13 mouse cellular contexts compared by ENCODE assay signal in the genomic region with DNA sequence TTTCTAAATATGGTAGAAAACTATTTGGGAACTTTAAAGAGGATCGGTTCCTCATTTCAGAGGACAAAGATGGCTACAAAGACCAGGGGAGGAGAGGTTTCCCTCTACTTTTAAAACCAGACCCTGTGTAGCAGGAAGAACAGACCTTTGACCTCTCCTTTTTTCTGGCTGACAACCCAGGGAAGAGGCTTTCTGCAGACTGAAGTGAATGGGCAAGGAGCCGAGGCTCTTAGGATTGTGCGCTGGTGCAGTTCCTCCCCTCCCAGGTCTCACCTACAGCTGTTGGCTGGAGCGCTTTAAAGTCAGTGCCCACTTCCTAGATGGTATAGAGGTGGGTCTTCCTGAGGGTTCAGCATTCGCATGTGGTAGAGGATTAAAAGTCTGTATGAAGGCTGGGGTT. TPM values are rescaled to one million over a fixed set of nuclear protein-coding genes. Genes with fewer than 3 reads are reported as not detected.
DNase-seq lines count a peak whose midpoint lies in the region; ATAC-seq and TF ChIP-seq lines count a peak whose summit lies in the region.
"Had no signal": no experiment of that assay in that cellular context is flagged by ENCODE, and none has a peak within 500 bp of the region (broad histone marks: within the 10 kb centered on the region; RNA-seq: fewer than 3 reads in every experiment).

No protein-coding gene starts in this region.

- H3K4me1 ChIP-seq in hindbrain, embryonic 12.5 days: peaks cover 30% of the 10 kb centered on the region
- peaks cover 10% of the 10 kb centered on the region for H3K4me1 ChIP-seq in hindbrain, embryonic 11.5 days (replicated peaks; ENCODE audit: control insufficient read depth, insufficient read depth, low read length)
- H3K4me1 ChIP-seq in liver, adult 2 months (ENCODE audit: control insufficient read depth, insufficient read depth, low read length): peaks cover 51% of the 10 kb centered on the region
- H3K4me1 ChIP-seq in liver, postnatal 0 days (ENCODE audit: insufficient read depth): peaks cover 31% of the 10 kb centered on the region
- peaks cover 17% of the 10 kb centered on the region; the same call in 1 of the 2 replicates for H3K4me1 ChIP-seq in neural tube, embryonic 14.5 days (ENCODE audit: control insufficient read depth, insufficient read depth, low read length)

- peaks cover 66% of the 10 kb centered on the region for H3K27me3 ChIP-seq in hindbrain, embryonic 12.5 days
- peaks cover 53% of the 10 kb centered on the region for H3K27me3 ChIP-seq in hindbrain, embryonic 11.5 days (ENCODE audit: control insufficient read depth, insufficient read depth, low read length)
- no peaks in the 10 kb centered on the region for H3K27me3 ChIP-seq in liver, adult 2 months (ENCODE audit: control insufficient read depth, insufficient read depth, low read length)
- H3K27me3 ChIP-seq in liver, postnatal 0 days (ENCODE audit: insufficient read depth, low read length): peaks cover 51% of the 10 kb centered on the region
- peaks cover 27% of the 10 kb centered on the region for H3K27me3 ChIP-seq in neural tube, embryonic 14.5 days (ENCODE audit: control insufficient read depth, insufficient read depth, low read length)

- H3K36me3 ChIP-seq in hindbrain, embryonic 12.5 days: no peaks in the 10 kb centered on the region
- no peaks in the 10 kb centered on the region for H3K36me3 ChIP-seq in hindbrain, embryonic 11.5 days (ENCODE audit: control insufficient read depth, insufficient read depth, low read length)
- peaks cover 9% of the 10 kb centered on the region; the same call in 1 of the 2 replicates for H3K36me3 ChIP-seq in liver, adult 2 months (ENCODE audit: control insufficient read depth, insufficient read depth, low read length)
- no peaks in the 10 kb centered on the region for H3K36me3 ChIP-seq in liver, postnatal 0 days (replicated peaks; ENCODE audit: insufficient read depth, low read length)
- no peaks in the 10 kb centered on the region for H3K36me3 ChIP-seq in neural tube, embryonic 14.5 days (ENCODE audit: control insufficient read depth, insufficient read depth, low read length)
- H3K36me3 ChIP-seq: liver, embryonic 12.5 days had no signal

- TF ChIP-seq CTCF in liver, adult 2 months (IDR thresholded peaks at IDR 0.05; ENCODE audit: low read depth, low read length): no peak
- no peak for TF ChIP-seq CTCF in liver, postnatal 0 days (IDR thresholded peaks at IDR 0.05; ENCODE audit: low read depth)

- no peak for DNase-seq in hindbrain, embryonic 11.5 days (ENCODE audit: low spot score)
- DNase-seq in liver, adult 2 months (ENCODE audit: extremely low read depth, low read depth, low spot score): peak; percentile 84
- no peak for DNase-seq in liver, postnatal 0 days
- peak; percentile 78 to 84 for DNase-seq in kidney, postnatal 36 days
- DNase-seq: cerebellum, adult 2 months; gastrocnemius, postnatal 14 days; lung, postnatal 14 days had no signal

- H3K9ac ChIP-seq in hindbrain, embryonic 12.5 days: no peak overlapping the region
- H3K9ac ChIP-seq in hindbrain, embryonic 11.5 days (ENCODE audit: low read depth, low read length): no peak overlapping the region
- H3K9ac ChIP-seq in liver, adult 2 months (ENCODE audit: low read depth, low read length): no peak overlapping the region; the same call in 1 of the 2 replicates
- no peak overlapping the region for H3K9ac ChIP-seq in liver, postnatal 0 days (replicated peaks)
- H3K9ac ChIP-seq in neural tube, embryonic 14.5 days (replicated peaks; ENCODE audit: low read depth, low read length): no peak overlapping the region
- H3K9ac ChIP-seq: liver, embryonic 12.5 days had no signal

- H3K9me3 ChIP-seq in hindbrain, embryonic 12.5 days (replicated peaks): no peaks in the 10 kb centered on the region
- no peaks in the 10 kb centered on the region for H3K9me3 ChIP-seq in hindbrain, embryonic 11.5 days (ENCODE audit: control insufficient read depth, low read length)
- H3K9me3 ChIP-seq in liver, postnatal 0 days (ENCODE audit: low read length): no peaks in the 10 kb centered on the region
- H3K9me3 ChIP-seq in neural tube, embryonic 14.5 days (ENCODE audit: control insufficient read depth, low read length): no peaks in the 10 kb centered on the region
- H3K9me3 ChIP-seq: liver, embryonic 12.5 days had no signal

- H3K4me2 ChIP-seq in hindbrain, embryonic 12.5 days (replicated peaks): peak overlapping the region; percentile 57; the same call in 1 of the 2 replicates
- H3K4me2 ChIP-seq in hindbrain, embryonic 11.5 days (replicated peaks; ENCODE audit: low read depth, low read length): no peak overlapping the region
- no peak overlapping the region for H3K4me2 ChIP-seq in liver, postnatal 0 days (ENCODE audit: low read depth, low read length)
- H3K4me2 ChIP-seq in neural tube, embryonic 14.5 days (ENCODE audit: low read depth, low read length): peak overlapping the region; percentile 52; the same call in 1 of the 2 replicates

- H3K27ac ChIP-seq in hindbrain, embryonic 12.5 days: no peak overlapping the region
- H3K27ac ChIP-seq in hindbrain, embryonic 11.5 days (ENCODE audit: low read depth, low read length): no peak overlapping the region
- H3K27ac ChIP-seq in liver, adult 2 months (replicated peaks; ENCODE audit: insufficient read depth, low read depth, low read length): peak overlapping the region; percentile 64
- H3K27ac ChIP-seq in liver, postnatal 0 days (ENCODE audit: low read depth): no peak overlapping the region
- H3K27ac ChIP-seq in neural tube, embryonic 14.5 days (ENCODE audit: low read depth, low read length): no peak overlapping the region
- H3K27ac ChIP-seq: liver, embryonic 12.5 days had no signal

- ATAC-seq in hindbrain, embryonic 12.5 days (ENCODE audit: low FRiP score): 0 out of 2 replicates have a peak, but pooled peaks have one; percentile 8
- no peak for ATAC-seq in hindbrain, embryonic 11.5 days (ENCODE audit: low FRiP score)
- ATAC-seq in liver, postnatal 0 days: no peak
- no peak for ATAC-seq in neural tube, embryonic 14.5 days (ENCODE audit: low read depth)
- no peak for ATAC-seq in erythroblast, adult 5-6 weeks (replicated peaks; ENCODE audit: low FRiP score, poor library complexity, severe bottlenecking)
- ATAC-seq: CD4-positive, CD25-positive, alpha-beta regulatory T cell, adult 4 months; intestine, postnatal 0 days; liver, embryonic 12.5 days had no signal

- no peak overlapping the region for H3K4me3 ChIP-seq in hindbrain, embryonic 12.5 days
- no peak overlapping the region for H3K4me3 ChIP-seq in hindbrain, embryonic 11.5 days (ENCODE audit: low read depth, low read length)
- no peak overlapping the region for H3K4me3 ChIP-seq in liver, adult 2 months (ENCODE audit: insufficient read depth, low read depth, low read length)
- no peak overlapping the region for H3K4me3 ChIP-seq in liver, postnatal 0 days (ENCODE audit: low read depth, low read length)
- no peak overlapping the region; the same call in 1 of the 2 replicates for H3K4me3 ChIP-seq in neural tube, embryonic 14.5 days (ENCODE audit: low read depth, low read length)

- TF ChIP-seq EP300 in liver, postnatal 0 days (IDR thresholded peaks at IDR 0.05; ENCODE audit: low read depth): no peak

- TF ChIP-seq POLR2A in liver, adult 2 months (IDR thresholded peaks at IDR 0.05; ENCODE audit: extremely low read depth, insufficient read depth, low read length): no peak

- H3K79me2 ChIP-seq in liver, adult 2 months (ENCODE audit: control insufficient read depth, insufficient read depth, low read length): peaks cover 21% of the 10 kb centered on the region

- WGBS in hindbrain, embryonic 12.5 days: 43% methylated on average over 5 of the region's 5 CpGs
- 33% methylated on average over 5 of the region's 5 CpGs for WGBS in hindbrain, embryonic 11.5 days
- WGBS in liver, adult 2 months: 57% methylated on average over 5 of the region's 5 CpGs
- WGBS in liver, postnatal 0 days (ENCODE audit: insufficient replicate concordance): 52% methylated on average over 5 of the region's 5 CpGs
- 47% methylated on average over 5 of the region's 5 CpGs for WGBS in neural tube, embryonic 14.5 days

RNA-seq across cellular contexts. Expression of gene AI464131, which starts 5.8 kb away (rescaled TPM):
- 10.1 and 11.9 TPM in 2 replicates for polyA plus RNA-seq in hindbrain, embryonic 12.5 days (2016; fragmentation: Nextera tagmentation; extraction: Ambion mirVana)
- polyA plus RNA-seq in hindbrain, embryonic 11.5 days (2014; fragmentation: Nextera tagmentation; extraction: Ambion mirVana): 8.3 and 10.9 TPM in 2 replicates
- total RNA-seq in liver, adult 2 months (2014; rRNA removed): 15.9 and 21.7 TPM in 2 replicates
- polyA plus RNA-seq in liver, adult 2 months (2012; rRNA removed): 27.9 and 28.9 TPM in 2 replicates
- polyA plus RNA-seq in liver, postnatal 0 days (2015; fragmentation: Nextera tagmentation; extraction: Ambion mirVana): 1.8 and 2.0 TPM in 2 replicates
- polyA plus RNA-seq in neural tube, embryonic 14.5 days (2014; fragmentation: Nextera tagmentation; extraction: Ambion mirVana): 8.0 and 8.6 TPM in 2 replicates
- total RNA-seq in erythroblast, adult 5-6 weeks (2015; ENCODE audit: low replicate concordance): not detected in 2 replicates
- not detected in 2 replicates for total RNA-seq in erythroblast, adult 5-6 weeks (2017; ENCODE audit: low replicate concordance)
- polyA plus RNA-seq: CD4-positive, CD25-positive, alpha-beta regulatory T cell, adult 4 months had no signal

RNA-seq across cellular contexts. Expression of gene 1110017D15Rik, which starts 20.1 kb away (rescaled TPM):
- 11.3 and 12.9 TPM in 2 replicates for polyA plus RNA-seq in hindbrain, embryonic 12.5 days (2016; fragmentation: Nextera tagmentation; extraction: Ambion mirVana)
- polyA plus RNA-seq in hindbrain, embryonic 11.5 days (2014; fragmentation: Nextera tagmentation; extraction: Ambion mirVana): 12.7 and 14.3 TPM in 2 replicates
- total RNA-seq in liver, adult 2 months (2014; rRNA removed): not detected in 2 replicates
- 0.24 TPM in 1 of 2 replicates, not detected in the other for polyA plus RNA-seq in liver, adult 2 months (2012; rRNA removed)
- not detected in 2 replicates for polyA plus RNA-seq in liver, postnatal 0 days (2015; fragmentation: Nextera tagmentation; extraction: Ambion mirVana)
- 5.3 and 13.7 TPM in 2 replicates for polyA plus RNA-seq in neural tube, embryonic 14.5 days (2014; fragmentation: Nextera tagmentation; extraction: Ambion mirVana)
- total RNA-seq in erythroblast, adult 5-6 weeks (2015; ENCODE audit: low replicate concordance): not detected in 2 replicates
- not detected in 2 replicates for total RNA-seq in erythroblast, adult 5-6 weeks (2017; ENCODE audit: low replicate concordance)
- polyA plus RNA-seq: CD4-positive, CD25-positive, alpha-beta regulatory T cell, adult 4 months; liver, embryonic 12.5 days had no signal

RNA-seq across cellular contexts. Expression of gene Nudt2, which starts 32.1 kb away (rescaled TPM):
- polyA plus RNA-seq in hindbrain, embryonic 12.5 days (2016; fragmentation: Nextera tagmentation; extraction: Ambion mirVana): 56.9 and 59.5 TPM in 2 replicates
- 67.7 and 70.3 TPM in 2 replicates for polyA plus RNA-seq in hindbrain, embryonic 11.5 days (2014; fragmentation: Nextera tagmentation; extraction: Ambion mirVana)
- 33.0 and 33.9 TPM in 2 replicates for total RNA-seq in liver, adult 2 months (2014; rRNA removed)
- polyA plus RNA-seq in liver, adult 2 months (2012; rRNA removed): 18.3 and 18.6 TPM in 2 replicates
- polyA plus RNA-seq in liver, postnatal 0 days (2015; fragmentation: Nextera tagmentation; extraction: Ambion mirVana): 13.6 and 14.4 TPM in 2 replicates
- polyA plus RNA-seq in neural tube, embryonic 14.5 days (2014; fragmentation: Nextera tagmentation; extraction: Ambion mirVana): 60.8 and 78.5 TPM in 2 replicates
- total RNA-seq in erythroblast, adult 5-6 weeks (2015; ENCODE audit: low replicate concordance): 15.4 TPM in 1 of 2 replicates, not detected in the other
- 6.6 and 9.9 TPM in 2 replicates for total RNA-seq in erythroblast, adult 5-6 weeks (2017; ENCODE audit: low replicate concordance)

RNA-seq across cellular contexts. Expression of gene Kif24, which starts 32.4 kb away (rescaled TPM):
- 9.5 and 9.6 TPM in 2 replicates for polyA plus RNA-seq in hindbrain, embryonic 12.5 days (2016; fragmentation: Nextera tagmentation; extraction: Ambion mirVana)
- 10.4 and 11.9 TPM in 2 replicates for polyA plus RNA-seq in hindbrain, embryonic 11.5 days (2014; fragmentation: Nextera tagmentation; extraction: Ambion mirVana)
- total RNA-seq in liver, adult 2 months (2014; rRNA removed): 0.37 and 0.94 TPM in 2 replicates
- polyA plus RNA-seq in liver, adult 2 months (2012; rRNA removed): 0.27 and 0.43 TPM in 2 replicates
- polyA plus RNA-seq in liver, postnatal 0 days (2015; fragmentation: Nextera tagmentation; extraction: Ambion mirVana): 2.4 and 2.5 TPM in 2 replicates
- 2.1 and 2.3 TPM in 2 replicates for polyA plus RNA-seq in neural tube, embryonic 14.5 days (2014; fragmentation: Nextera tagmentation; extraction: Ambion mirVana)
- total RNA-seq in erythroblast, adult 5-6 weeks (2015; ENCODE audit: low replicate concordance): 3.5 and 14.2 TPM in 2 replicates
- total RNA-seq in erythroblast, adult 5-6 weeks (2017; ENCODE audit: low replicate concordance): 26.0 and 32.5 TPM in 2 replicates

Comparison
In these comparisons a context has a peak if more than half of its experiments do, and no peak if none do; other contexts are left out.
1. H3K4me2 ChIP-seq: peak in hindbrain, embryonic 12.5 days (single experiment) and neural tube, embryonic 14.5 days (single experiment); none in hindbrain, embryonic 11.5 days (single experiment) and liver, postnatal 0 days (single experiment).
2. DNase-seq: peak in liver, adult 2 months (single experiment) and kidney, postnatal 36 days (2 of 2); none in hindbrain, embryonic 11.5 days (single experiment) and liver, postnatal 0 days (single experiment).